Mouse (Mus musculus) embryonic facial prominence, embryonic 11.5 days (tissue): ENCODE measurements around the gene Zp3. TPM values are rescaled to one million over a fixed set of nuclear protein-coding genes. Genes with fewer than 3 reads are reported as not detected.

ENCODE experiments used
- ATAC-seq: fragments of 200-750 bp; cut with Nextera tagmentation; replicated peaks from 2 replicates; pipeline ENCODE4 v1.8.0; 2017; ENCODE audit warnings: low read depth; ENCODE audit not compliant: insufficient number of reproducible peaks, low FRiP score, low TSS enrichment
- DNase-seq: peaks from one replicate; pipeline ENCODE4 v3.0.0-alpha.2; 2015; ENCODE audit warnings: low spot score
- H3K27ac ChIP-seq: fragments of 300-500 bp; sonication (generic); replicated peaks from 2 replicates; pipeline ENCODE4 v1.5.1; 2014; ENCODE audit warnings: mild to moderate bottlenecking, low read depth, low read length, control low read depth
- H3K27me3 ChIP-seq: fragments of 300-500 bp; sonication (generic); 2 replicates; pipeline ENCODE4 v1.6.1; 2014; ENCODE audit warnings: mild to moderate bottlenecking, low read length, moderate library complexity, mixed read lengths; ENCODE audit not compliant: control insufficient read depth, insufficient read depth
- H3K36me3 ChIP-seq: fragments of 300-500 bp; sonication (generic); replicated peaks from 2 replicates; pipeline ENCODE4 v1.6.1; 2014; ENCODE audit warnings: low read depth, mild to moderate bottlenecking, low read length, moderate library complexity, mixed read lengths; ENCODE audit not compliant: control insufficient read depth, insufficient read depth
- H3K4me1 ChIP-seq: fragments of 300-500 bp; sonication (generic); 2 replicates; pipeline ENCODE4 v1.6.1; 2014; ENCODE audit warnings: low read length, mixed read lengths; ENCODE audit not compliant: control insufficient read depth, insufficient read depth
- H3K4me2 ChIP-seq: fragments of 300-500 bp; sonication (generic); 2 replicates; pipeline ENCODE4 v1.6.1; 2014; ENCODE audit warnings: low read depth, mild to moderate bottlenecking, control low read depth, low read length, moderate library complexity
- H3K4me3 ChIP-seq: fragments of 300-500 bp; sonication (generic); 2 replicates; pipeline ENCODE4 v1.5.1; 2014; ENCODE audit warnings: low read depth, low read length, control low read depth
- H3K9ac ChIP-seq: fragments of 300-500 bp; sonication (generic); replicated peaks from 2 replicates; pipeline ENCODE4 v1.6.1; 2014; ENCODE audit warnings: mild to moderate bottlenecking, control low read depth, low read length
- H3K9me3 ChIP-seq: fragments of 300-500 bp; sonication (generic); replicated peaks from 2 replicates; pipeline ENCODE4 v1.6.1; 2016; ENCODE audit warnings: mild to moderate bottlenecking, low read length, inconsistent platforms, mixed read lengths; ENCODE audit not compliant: control insufficient read depth
- WGBS: fragments of 180-500 bp; shearing (Covaris S2); extraction: QIAGEN DNeasy Blood & Tissue Kit; methylation state at CpG from one replicate; pipeline ENCODE4 v1.1.7; 2014; 5-methylcytosine and 5-hydroxymethylcytosine counted together
- polyA plus RNA-seq: library from polyadenylated mRNA; unstranded; fragments of >200 nt; fragmentation: Nextera tagmentation; extraction: Ambion mirVana; gene quantifications from 2 replicates; pipeline ENCODE4 v1.2.1, GENCODE M21; 2014

Zp3 gene
- polyA plus RNA-seq, 1 experiment from 2014 or later: not detected

DNA sequence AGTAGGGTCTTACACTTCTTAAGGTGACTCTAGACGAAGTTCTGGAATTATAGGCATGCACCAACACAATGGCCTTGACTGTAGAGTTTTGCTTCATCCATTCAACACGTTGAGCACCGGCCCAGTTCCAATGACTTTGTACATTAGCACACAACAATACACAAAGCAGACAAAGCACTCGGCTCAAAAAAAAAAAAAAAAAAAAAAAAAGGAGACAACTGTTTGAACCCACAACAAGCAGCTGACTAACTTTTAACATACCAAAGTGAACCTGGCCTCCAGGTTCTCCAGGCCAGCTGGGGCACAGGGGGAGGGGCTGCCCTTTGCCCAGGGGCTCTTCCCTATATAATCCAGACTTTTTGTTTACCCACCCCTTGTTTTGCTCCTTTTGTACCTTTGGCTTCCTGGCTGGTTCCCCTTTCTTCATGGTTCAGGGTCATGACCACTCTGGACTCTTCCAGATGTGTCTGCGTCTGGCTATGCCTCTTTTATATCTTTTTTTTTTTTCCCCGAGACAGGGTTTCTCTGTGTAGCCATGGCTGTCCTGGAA, 44.2 kb upstream of the Zp3 start:
- 76% methylated on average over 6 of the region's 6 CpGs for WGBS
- Histone ChIP-seq H3K4me2 (no peak overlapping the region), H3K9ac (no peak overlapping the region), H3K4me3 (no peak overlapping the region), H3K9me3 (no peaks in the 10 kb centered on the region), H3K27me3 (no peaks in the 10 kb centered on the region), H3K27ac (no peak overlapping the region), H3K4me1 (no peaks in the 10 kb centered on the region), H3K36me3 (no peaks in the 10 kb centered on the region; the same call in 1 of the 2 replicates)
- DNase-seq (no peak), ATAC-seq (no peak)

DNA sequence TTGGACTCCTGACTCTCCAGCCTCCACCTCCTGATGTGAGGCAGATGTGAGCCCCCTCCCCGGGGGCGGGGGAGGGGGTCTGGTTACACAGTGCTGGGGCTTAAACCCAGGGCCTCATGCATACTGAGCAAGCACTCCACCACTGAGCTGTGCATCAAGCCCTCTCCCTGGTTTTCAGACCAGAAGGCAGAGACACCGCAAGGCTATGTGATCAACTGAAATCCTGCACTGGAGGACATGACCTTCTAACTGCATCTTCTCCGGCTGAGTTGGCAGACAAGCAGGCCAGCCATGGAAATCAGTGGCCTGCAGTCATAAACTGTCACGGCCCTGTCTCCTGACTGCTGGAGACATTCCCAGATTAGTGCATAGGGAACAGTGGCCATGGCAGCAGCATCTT, 39.3 kb upstream of the Zp3 start:
- H3K4me3 ChIP-seq: no peak overlapping the region
- H3K27me3 ChIP-seq: no peaks in the 10 kb centered on the region
- H3K4me2 ChIP-seq: no peak overlapping the region
- H3K9ac ChIP-seq: no peak overlapping the region
- ATAC-seq (no peak), DNase-seq (no peak)
- H3K36me3 ChIP-seq: no peaks in the 10 kb centered on the region
- H3K27ac ChIP-seq: no peak overlapping the region
- no peaks in the 10 kb centered on the region for H3K9me3 ChIP-seq
- no peaks in the 10 kb centered on the region for H3K4me1 ChIP-seq
- 64% methylated on average over 5 of the region's 5 CpGs for WGBS

DNA sequence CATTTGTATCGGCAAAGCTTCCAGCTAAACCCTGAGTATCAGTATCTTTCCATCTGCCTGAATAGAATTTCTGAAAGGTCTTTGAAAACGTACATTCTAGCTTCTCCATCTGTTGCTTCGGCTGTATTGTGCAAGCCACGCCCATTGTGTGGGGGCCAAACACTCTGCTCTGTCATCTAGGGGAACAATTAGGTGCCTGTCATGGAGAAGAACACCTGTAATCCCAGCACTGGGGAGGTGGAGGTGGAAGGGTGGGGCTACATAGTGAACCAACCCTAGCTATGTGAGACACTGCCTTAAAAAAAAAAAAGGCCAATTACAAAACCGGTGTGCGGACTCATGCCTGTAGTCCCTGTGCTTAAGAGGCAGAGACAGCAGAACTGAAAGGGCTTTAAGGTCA, 37.2 kb upstream of the Zp3 start:
- Histone ChIP-seq H3K9me3 (no peaks in the 10 kb centered on the region), H3K27me3 (no peaks in the 10 kb centered on the region), H3K4me1 (no peaks in the 10 kb centered on the region), H3K36me3 (no peaks in the 10 kb centered on the region), H3K4me3 (no peak overlapping the region), H3K9ac (no peak overlapping the region), H3K27ac (no peak overlapping the region), H3K4me2 (no peak overlapping the region)
- no peak for ATAC-seq
- WGBS: 72% methylated on average over 6 of the region's 6 CpGs
- DNase-seq: no peak

DNA sequence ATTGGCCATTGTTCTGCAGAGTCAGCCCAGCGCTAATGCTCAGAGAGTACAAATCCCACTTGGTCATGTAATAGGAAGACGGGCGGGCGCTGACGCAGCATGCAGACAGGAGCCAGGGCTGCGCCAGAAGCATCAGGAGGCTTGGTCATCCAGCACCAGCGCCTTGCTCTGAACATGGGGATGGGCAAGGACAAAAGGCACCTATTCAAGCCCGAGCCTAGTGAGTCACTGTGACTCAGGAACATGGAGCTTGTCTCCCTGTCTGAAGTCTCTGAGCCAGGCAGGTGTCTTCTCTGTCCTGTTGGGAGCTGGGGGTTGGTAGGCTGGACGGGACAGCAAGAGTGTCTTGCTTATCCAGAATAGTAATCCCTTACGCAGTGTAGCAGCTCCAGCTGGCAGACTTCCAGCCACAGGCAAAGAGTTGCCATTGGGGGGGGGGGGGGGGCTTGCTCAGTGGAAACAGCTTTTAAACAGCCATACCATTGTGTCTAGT, 33.9 kb upstream of the Zp3 start:
- ATAC-seq (no peak), DNase-seq (no peak)
- Histone ChIP-seq H3K36me3 (no peaks in the 10 kb centered on the region), H3K4me1 (no peaks in the 10 kb centered on the region), H3K27ac (no peak overlapping the region), H3K9ac (no peak overlapping the region), H3K27me3 (no peaks in the 10 kb centered on the region), H3K4me3 (no peak overlapping the region), H3K9me3 (no peaks in the 10 kb centered on the region), H3K4me2 (no peak overlapping the region)
- WGBS: 60% methylated on average over 10 of the region's 10 CpGs

DNA sequence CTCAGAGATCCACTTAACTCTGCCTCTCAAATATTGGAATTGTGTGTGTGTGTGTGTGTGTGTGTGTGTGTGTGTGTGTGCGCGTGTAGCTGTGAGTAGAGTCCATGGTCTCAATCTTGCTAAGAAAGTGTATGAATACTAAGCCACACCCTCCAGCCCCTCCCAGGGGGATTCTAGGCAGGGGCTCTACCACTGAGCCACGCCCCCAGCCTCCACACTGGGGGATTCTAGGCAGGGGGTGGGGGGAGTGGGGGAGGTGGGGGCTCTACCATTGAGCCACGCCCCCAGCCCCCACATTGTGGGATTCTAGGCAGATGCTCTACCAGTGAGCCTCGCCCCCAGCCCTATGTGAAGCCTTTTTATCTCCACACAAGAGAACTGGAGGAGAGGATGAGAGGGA, 33.3 kb upstream of the Zp3 start:
- DNase-seq (no peak), ATAC-seq (no peak)
- WGBS: 71% methylated on average over 5 of the region's 5 CpGs
- no peak overlapping the region for H3K9ac ChIP-seq
- H3K27ac ChIP-seq: no peak overlapping the region
- no peaks in the 10 kb centered on the region for H3K27me3 ChIP-seq
- no peak overlapping the region for H3K4me3 ChIP-seq
- no peaks in the 10 kb centered on the region for H3K4me1 ChIP-seq
- no peaks in the 10 kb centered on the region for H3K36me3 ChIP-seq
- H3K4me2 ChIP-seq: no peak overlapping the region
- no peaks in the 10 kb centered on the region for H3K9me3 ChIP-seq

DNA sequence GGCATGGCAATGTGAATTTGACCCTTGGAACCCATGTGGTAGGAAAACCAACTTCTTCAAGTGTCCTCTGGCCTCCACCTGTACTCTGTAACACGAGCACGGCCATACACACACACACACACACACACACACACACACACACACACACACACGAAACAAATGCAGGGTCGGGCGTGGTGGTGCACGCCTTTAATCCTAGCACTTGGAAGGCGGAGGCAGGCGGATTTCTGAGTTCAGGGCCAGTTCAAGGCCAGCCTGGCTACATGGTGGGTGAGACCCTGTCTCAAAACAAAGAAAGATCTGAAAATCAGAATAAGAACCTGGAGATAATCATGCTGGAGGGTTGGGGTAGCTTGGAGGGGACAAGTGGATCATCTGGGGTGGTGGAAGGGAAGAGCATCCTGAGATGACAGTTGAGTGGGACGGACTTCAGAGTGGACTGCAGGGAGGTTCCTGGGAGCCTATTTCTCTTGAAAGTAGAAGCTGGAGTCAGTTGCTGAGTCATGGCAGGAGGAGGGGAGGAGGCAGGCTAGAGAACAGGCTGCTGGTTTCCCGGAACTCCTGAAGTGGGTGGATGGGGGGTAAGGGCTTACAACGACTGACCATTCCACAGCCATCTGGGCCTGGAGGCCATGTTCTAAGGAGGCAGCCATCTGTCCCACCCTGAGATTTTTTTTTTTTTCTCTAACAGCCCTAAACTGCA, 29.0 kb upstream of the Zp3 start:
- ATAC-seq (no peak), DNase-seq (no peak)
- H3K27me3 ChIP-seq: no peaks in the 10 kb centered on the region
- H3K9me3 ChIP-seq: no peaks in the 10 kb centered on the region
- H3K4me2 ChIP-seq: no peak overlapping the region
- no peak overlapping the region for H3K27ac ChIP-seq
- H3K4me1 ChIP-seq: no peaks in the 10 kb centered on the region
- no peak overlapping the region for H3K9ac ChIP-seq
- 88% methylated on average over 11 of the region's 11 CpGs for WGBS
- no peak overlapping the region for H3K4me3 ChIP-seq
- H3K36me3 ChIP-seq: no peaks in the 10 kb centered on the region

DNA sequence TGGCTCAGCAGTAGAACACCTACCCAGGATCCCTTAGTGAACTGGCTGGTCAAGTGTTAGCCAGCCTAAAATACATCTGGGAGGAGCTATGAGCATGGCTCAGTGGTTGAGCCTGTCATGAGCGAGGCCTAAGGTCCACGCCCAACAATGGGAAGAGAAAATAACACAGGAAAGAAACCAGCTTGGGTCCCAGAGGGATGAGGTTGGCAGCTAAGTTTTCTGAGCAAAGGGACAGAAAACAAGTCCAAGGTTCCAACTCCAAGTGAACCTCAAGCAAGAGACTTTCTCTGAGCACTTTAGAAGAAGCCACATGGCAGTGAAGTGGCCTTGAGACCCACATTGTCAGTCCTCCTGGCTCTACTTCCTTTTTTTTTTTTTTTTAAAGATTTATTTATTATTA, 28.2 kb upstream of the Zp3 start:
- Histone ChIP-seq H3K27ac (no peak overlapping the region), H3K9ac (no peak overlapping the region), H3K27me3 (no peaks in the 10 kb centered on the region), H3K9me3 (no peaks in the 10 kb centered on the region), H3K4me3 (no peak overlapping the region), H3K36me3 (no peaks in the 10 kb centered on the region), H3K4me1 (no peaks in the 10 kb centered on the region), H3K4me2 (no peak overlapping the region)
- ATAC-seq (no peak), DNase-seq (no peak)
- 93% methylated on average over 2 of the region's 2 CpGs for WGBS

DNA sequence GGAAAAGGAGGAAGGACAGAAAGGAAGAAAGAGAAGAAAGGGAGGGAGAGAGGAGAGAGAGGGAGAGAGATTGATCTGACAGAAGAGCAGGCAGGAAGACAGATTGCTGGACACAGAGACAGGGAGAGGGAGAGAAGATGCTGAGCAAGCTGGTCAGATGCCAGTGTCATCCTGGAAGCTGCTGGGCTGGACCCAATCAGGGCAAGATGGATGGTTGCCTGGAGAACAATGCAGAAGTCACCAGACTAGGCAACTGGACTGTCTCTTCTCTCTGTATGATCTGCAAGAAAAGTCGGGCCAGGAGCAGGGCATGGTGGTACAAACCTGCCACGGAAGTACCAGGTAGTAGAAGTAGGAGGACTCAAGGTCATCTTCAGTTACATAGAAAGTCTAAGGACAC, 27.1 kb upstream of the Zp3 start:
- Histone ChIP-seq H3K9ac (no peak overlapping the region), H3K4me1 (no peaks in the 10 kb centered on the region), H3K9me3 (no peaks in the 10 kb centered on the region), H3K4me2 (no peak overlapping the region), H3K27ac (no peak overlapping the region), H3K36me3 (no peaks in the 10 kb centered on the region), H3K4me3 (no peak overlapping the region), H3K27me3 (no peaks in the 10 kb centered on the region)
- no peak for ATAC-seq
- WGBS: 91% methylated on average over 2 of the region's 2 CpGs
- DNase-seq: no peak
